ENCODE assay signal across 12 mouse cellular contexts in genomic region chrX:143519454-143519853, GRCm38 (mm10). TPM values are rescaled to one million over a fixed set of nuclear protein-coding genes. Genes with fewer than 3 reads are reported as not detected.
DNase-seq lines count a peak whose midpoint lies in the region; ATAC-seq and TF ChIP-seq lines count a peak whose summit lies in the region.
"Not testable (repeated sequence)": the region's sequence is repeated elsewhere in the genome, so short reads cannot be mapped to it uniquely, and the experiment has no call there.
"Had no signal": no experiment of that assay in that cellular context is flagged by ENCODE, and none has a peak within 500 bp of the region (broad histone marks: within the 10 kb centered on the region; RNA-seq: fewer than 3 reads in every experiment).

No protein-coding gene starts in this region.

- H3K9ac ChIP-seq in forebrain, postnatal 0 days; hindbrain, embryonic 15.5 days; midbrain, postnatal 0 days (replicated peaks; ENCODE audit: low read length, poor library complexity, severe bottlenecking): not testable (repeated sequence)

- H3K4me2 ChIP-seq in forebrain, postnatal 0 days (ENCODE audit: low read depth): peak overlapping the region; percentile 52
- H3K4me2 ChIP-seq in hindbrain, embryonic 15.5 days: peak overlapping the region; percentile 55
- H3K4me2 ChIP-seq in midbrain, postnatal 0 days (ENCODE audit: low read depth, low read length, poor library complexity, severe bottlenecking): peak overlapping the region; percentile 50

- H3K4me1 ChIP-seq in cortical plate, adult 2 months (ENCODE audit: control insufficient read depth, insufficient read depth, low read length); forebrain, postnatal 0 days (ENCODE audit: insufficient read depth); hindbrain, embryonic 15.5 days (replicated peaks); midbrain, postnatal 0 days (ENCODE audit: insufficient read depth, low read length): not testable (repeated sequence)
- peaks cover 20% of the 10 kb centered on the region for H3K4me1 ChIP-seq in forebrain, embryonic 10.5 days
- H3K4me1 ChIP-seq in midbrain, embryonic 10.5 days: peaks cover 13% of the 10 kb centered on the region

- not testable (repeated sequence) for H3K9me3 ChIP-seq in forebrain, embryonic 10.5 days; forebrain, postnatal 0 days (ENCODE audit: low read length); hindbrain, embryonic 15.5 days; midbrain, embryonic 10.5 days (replicated peaks); midbrain, postnatal 0 days (ENCODE audit: low read length)

- H3K27me3 ChIP-seq in forebrain, embryonic 10.5 days (ENCODE audit: poor library complexity, severe bottlenecking): peaks cover 92% of the 10 kb centered on the region
- not testable (repeated sequence) for H3K27me3 ChIP-seq in forebrain, postnatal 0 days (ENCODE audit: insufficient read depth, low read length); hindbrain, embryonic 15.5 days; midbrain, postnatal 0 days (ENCODE audit: insufficient read depth, low read length)
- H3K27me3 ChIP-seq in midbrain, embryonic 10.5 days (ENCODE audit: low read depth, poor library complexity, severe bottlenecking): peaks cover 100% of the 10 kb centered on the region

- ATAC-seq in forebrain, postnatal 0 days; hindbrain, embryonic 15.5 days (ENCODE audit: low FRiP score, low read depth): not testable (repeated sequence)
- 0 out of 2 replicates have a peak, but pooled peaks have one; percentile 26 for ATAC-seq in midbrain, postnatal 0 days (ENCODE audit: low FRiP score)

- H3K4me3 ChIP-seq in cortical plate, adult 2 months (ENCODE audit: insufficient read depth, low read length): peak overlapping the region; percentile 62
- peak overlapping the region; percentile 54; the same call in 1 of the 2 replicates for H3K4me3 ChIP-seq in forebrain, embryonic 10.5 days
- peak overlapping the region; percentile 46 for H3K4me3 ChIP-seq in forebrain, postnatal 0 days (ENCODE audit: low read depth, low read length)
- H3K4me3 ChIP-seq in hindbrain, embryonic 15.5 days: peak overlapping the region; percentile 51
- peak overlapping the region; percentile 54; the same call in 1 of the 2 replicates for H3K4me3 ChIP-seq in midbrain, embryonic 10.5 days
- H3K4me3 ChIP-seq in midbrain, postnatal 0 days (ENCODE audit: low read depth, low read length): peak overlapping the region; percentile 46

- 66% methylated on average over 5 of the region's 5 CpGs for WGBS in forebrain, embryonic 10.5 days
- 61% methylated on average over 5 of the region's 5 CpGs for WGBS in forebrain, postnatal 0 days
- WGBS in hindbrain, embryonic 15.5 days: 60% methylated on average over 5 of the region's 5 CpGs
- WGBS in midbrain, embryonic 10.5 days: 67% methylated on average over 5 of the region's 5 CpGs
- 61% methylated on average over 5 of the region's 5 CpGs for WGBS in midbrain, postnatal 0 days

- H3K36me3 ChIP-seq in forebrain, embryonic 10.5 days (replicated peaks); forebrain, postnatal 0 days (ENCODE audit: insufficient read depth); hindbrain, embryonic 15.5 days; midbrain, embryonic 10.5 days; midbrain, postnatal 0 days (ENCODE audit: insufficient read depth, low read length): not testable (repeated sequence)

- DNase-seq in 3T3-L1 (ENCODE audit: low read depth, low spot score): peak; percentile 20
- not testable (repeated sequence) for DNase-seq in forebrain, embryonic 10.5 days (ENCODE audit: extremely low spot score, low spot score); midbrain, embryonic 10.5 days (ENCODE audit: low spot score); midbrain, postnatal 0 days (ENCODE audit: low spot score)
- peak; percentile 10 for DNase-seq in forebrain, postnatal 0 days
- DNase-seq in right cerebral cortex, postnatal 10 days (ENCODE audit: low spot score in 2 of 2): peak; percentile 20 to 25

- TF ChIP-seq CTCF in cortical plate, adult 2 months (IDR thresholded peaks at IDR 0.05; ENCODE audit: extremely low read depth, insufficient read depth, low read length); forebrain, postnatal 0 days (IDR thresholded peaks at IDR 0.05; ENCODE audit: low read depth); midbrain, postnatal 0 days (IDR thresholded peaks at IDR 0.05): not testable (repeated sequence)

- not testable (repeated sequence) for TF ChIP-seq POLR2A in cortical plate, adult 2 months (IDR thresholded peaks at IDR 0.05; ENCODE audit: extremely low read depth, insufficient read depth, low read length)

- not testable (repeated sequence) for H3K27ac ChIP-seq in cortical plate, adult 2 months (ENCODE audit: insufficient read depth, low read length); forebrain, postnatal 0 days (ENCODE audit: low read depth, low read length); hindbrain, embryonic 15.5 days (replicated peaks); midbrain, embryonic 10.5 days (replicated peaks)
- peak overlapping the region; percentile 89; the same call in 1 of the 2 replicates for H3K27ac ChIP-seq in forebrain, embryonic 10.5 days
- peak overlapping the region; percentile 32 for H3K27ac ChIP-seq in midbrain, postnatal 0 days (ENCODE audit: low read depth, low read length)

RNA-seq across cellular contexts. Expression of gene Pak3, which starts 1.1 kb away (rescaled TPM):
- 17.3 and 26.9 TPM in 2 replicates for polyA plus RNA-seq in cortical plate, adult 2 months (2012; rRNA removed)
- 60.3 and 62.7 TPM in 2 replicates for polyA plus RNA-seq in forebrain, embryonic 10.5 days (2016; fragmentation: Nextera tagmentation; extraction: Ambion mirVana)
- 205 and 262 TPM in 2 replicates for total RNA-seq in forebrain, postnatal 0 days (2014; rRNA removed)
- 123 and 185 TPM in 2 replicates for polyA plus RNA-seq in forebrain, postnatal 0 days (2015; fragmentation: Nextera tagmentation; extraction: Ambion mirVana)
- 218 and 241 TPM in 2 replicates for polyA plus RNA-seq in hindbrain, embryonic 15.5 days (2015; fragmentation: Nextera tagmentation; extraction: Ambion mirVana)
- polyA plus RNA-seq in midbrain, embryonic 10.5 days (2016; fragmentation: Nextera tagmentation; extraction: Ambion mirVana): 41.7 and 76.9 TPM in 2 replicates
- total RNA-seq in midbrain, postnatal 0 days (2014; rRNA removed): 348 and 365 TPM in 2 replicates
- polyA plus RNA-seq in midbrain, postnatal 0 days (2015; fragmentation: Nextera tagmentation; extraction: Ambion mirVana): 284 and 286 TPM in 2 replicates
- total RNA-seq: common myeloid progenitor, adult 5-6 weeks; MEL; neutrophil, adult 5-6 weeks had no signal
- polyA plus RNA-seq: macrophage had no signal
